Mouse (Mus musculus) layer of hippocampus, adult 9-10 months (tissue): Measurements from ENCODE around the gene Slc44a2.
A peak's percentile ranks its signal among the peaks of the same experiment; 100 is the strongest.

Experiments used
- DNase-seq: peaks from one replicate; pipeline ENCODE4 v3.0.0; 2022; ENCODE audit warnings: low spot score

Slc44a2 gene

DNA sequence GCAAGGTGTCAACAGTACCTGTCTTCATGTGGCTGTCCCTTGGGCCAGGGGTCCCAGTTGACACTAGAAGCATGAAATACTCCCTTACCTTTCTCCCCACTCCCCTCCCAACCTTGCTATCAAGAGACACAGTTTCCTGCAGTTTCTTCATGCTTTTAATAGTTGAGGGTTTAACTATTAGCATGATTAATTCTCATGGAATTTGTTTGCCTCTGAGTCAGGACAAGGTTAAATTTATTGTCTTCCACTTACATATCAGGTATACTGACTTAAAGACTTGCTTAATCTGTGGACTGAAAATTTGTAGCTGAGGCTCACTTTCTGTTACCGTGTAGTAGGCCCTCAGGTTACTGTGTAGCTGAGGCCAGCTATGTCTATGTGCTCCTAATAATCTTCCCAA, 13.0 kb downstream of the Slc44a2 start:
- no peak for DNase-seq

DNA sequence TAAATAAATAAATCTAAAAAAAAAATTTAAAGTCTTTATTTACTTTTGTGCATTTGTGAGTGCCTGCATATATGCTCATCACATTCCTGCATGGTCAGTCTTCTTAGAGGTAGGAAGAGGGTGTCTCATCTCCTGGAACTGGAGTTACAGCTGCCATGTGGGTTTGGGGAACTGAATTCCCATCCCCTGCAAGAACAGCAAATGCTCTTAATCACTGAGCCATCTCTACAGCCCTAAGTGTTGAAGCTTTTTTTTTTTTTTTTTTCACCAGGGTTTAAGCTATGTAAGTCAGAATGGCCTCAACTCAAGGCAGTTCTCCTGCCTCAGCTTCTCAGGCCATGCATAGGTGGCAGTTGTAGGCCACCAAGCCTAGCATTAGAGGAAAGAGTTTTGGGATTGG, 14.2 kb downstream of the Slc44a2 start:
- DNase-seq: no peak

DNA sequence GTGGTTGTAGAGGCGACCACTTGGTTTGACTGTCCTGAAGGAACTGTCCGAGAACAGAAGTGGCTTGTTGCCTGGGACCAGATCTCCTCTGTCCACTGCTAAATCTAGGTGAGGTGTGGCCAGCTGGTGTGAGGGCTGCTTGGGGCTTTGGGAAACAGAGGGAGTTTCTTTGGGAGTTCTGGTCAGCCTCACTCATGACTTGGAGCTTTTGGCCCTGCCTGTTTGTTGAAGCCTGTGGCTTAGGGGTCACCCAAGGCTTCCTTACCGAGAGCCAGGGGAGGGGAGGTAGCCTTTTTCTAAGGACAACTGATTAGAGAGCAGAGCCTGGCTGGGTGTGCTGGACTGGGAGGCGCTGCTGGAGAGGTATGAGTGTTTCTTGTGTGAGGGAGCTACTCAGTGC, 14.9 kb downstream of the Slc44a2 start:
- DNase-seq: no peak

DNA sequence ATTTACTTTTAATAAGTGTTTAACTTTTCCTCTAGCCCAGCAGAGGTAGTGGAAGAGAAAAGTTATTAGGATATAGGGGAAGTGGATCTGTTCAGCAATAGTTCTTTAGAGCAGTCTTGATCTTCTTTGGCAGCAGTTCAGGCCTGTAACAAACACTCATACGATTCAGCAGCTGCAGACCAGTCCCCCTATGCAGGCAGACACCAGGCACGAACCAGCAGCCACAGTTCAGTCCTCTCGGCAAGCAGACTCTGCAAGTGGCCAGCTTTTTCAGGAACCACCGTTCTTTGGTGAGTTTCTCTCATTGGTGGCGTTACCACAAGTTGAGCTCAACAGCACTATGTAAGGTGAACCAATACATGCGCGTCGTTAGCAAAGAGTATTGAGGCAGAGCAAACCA, 16.0 kb downstream of the Slc44a2 start:
- no peak for DNase-seq

DNA sequence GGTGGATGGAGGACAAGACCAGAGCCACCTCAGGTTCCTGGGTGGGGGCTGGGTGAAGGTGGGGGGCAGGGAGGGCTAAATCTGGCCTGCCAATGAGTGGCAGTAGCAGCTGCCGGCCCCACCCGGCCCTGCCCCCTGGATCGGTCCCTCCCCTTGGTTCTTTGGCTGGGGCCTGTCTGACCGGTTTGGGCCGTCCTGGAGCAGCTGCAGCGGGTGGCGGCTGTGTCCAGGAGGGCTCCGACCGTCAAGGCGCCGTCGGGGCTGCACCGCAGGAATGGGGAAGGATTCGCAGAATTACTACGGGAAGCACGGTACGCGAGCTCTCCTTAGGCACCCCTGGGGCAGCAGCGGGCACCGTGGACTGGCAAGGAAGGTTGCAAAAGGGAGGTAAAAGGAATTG, 17.2 kb downstream of the Slc44a2 start:
- no peak for DNase-seq

DNA sequence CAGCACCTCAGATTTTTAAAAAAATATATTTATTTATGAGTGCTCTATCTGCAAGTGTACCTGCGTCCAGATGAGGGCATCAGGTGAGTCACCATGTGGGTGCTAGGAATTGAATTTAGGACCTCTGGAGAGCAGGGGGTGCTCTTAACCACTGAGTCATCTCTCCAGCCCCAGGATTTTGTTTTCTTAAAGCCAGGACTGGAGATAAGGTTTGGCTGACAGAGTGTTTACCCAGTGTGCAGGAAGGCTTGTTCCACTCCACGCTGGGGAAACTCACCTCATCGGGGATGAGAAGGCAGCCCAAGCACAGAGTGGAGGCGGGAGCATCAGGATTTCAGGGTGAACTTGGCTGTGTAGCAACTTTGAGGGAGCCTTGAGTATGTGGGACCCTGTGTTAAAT, 19.9 kb downstream of the Slc44a2 start:
- DNase-seq: no peak

DNA sequence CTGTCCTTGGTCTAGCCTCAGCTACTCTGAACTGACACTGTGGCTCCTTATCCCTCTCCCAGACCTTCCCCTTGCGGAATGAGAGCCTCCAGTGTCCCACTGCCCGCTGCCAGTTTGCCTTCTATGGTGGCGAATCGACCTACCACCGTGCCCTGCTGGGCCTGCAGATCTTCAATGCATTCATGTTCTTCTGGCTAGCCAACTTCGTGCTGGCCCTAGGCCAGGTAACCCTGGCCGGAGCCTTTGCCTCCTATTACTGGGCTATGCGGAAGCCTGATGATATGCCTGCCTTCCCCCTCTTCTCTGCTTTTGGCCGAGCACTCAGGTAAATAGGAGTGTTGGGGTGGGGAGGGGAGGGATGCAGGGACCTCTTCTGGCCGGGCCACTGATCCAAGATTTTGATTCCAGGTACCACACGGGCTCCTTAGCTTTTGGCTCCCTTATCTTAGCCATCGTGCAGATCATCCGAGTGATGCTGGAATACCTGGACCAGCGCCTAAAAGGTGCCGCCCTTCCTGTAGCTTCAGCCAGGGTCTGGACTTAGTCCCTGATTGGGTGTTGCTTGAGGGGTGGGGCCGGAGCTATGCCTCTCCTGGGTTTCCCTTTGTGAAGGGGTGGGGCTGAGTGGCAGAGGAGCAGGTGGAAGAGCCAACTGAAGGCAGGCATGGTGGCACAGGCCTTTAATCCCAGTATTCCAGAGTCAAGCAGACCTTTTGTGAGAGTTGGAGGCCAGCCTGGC, 26.3 kb downstream of the Slc44a2 start:
- no peak for DNase-seq

DNA sequence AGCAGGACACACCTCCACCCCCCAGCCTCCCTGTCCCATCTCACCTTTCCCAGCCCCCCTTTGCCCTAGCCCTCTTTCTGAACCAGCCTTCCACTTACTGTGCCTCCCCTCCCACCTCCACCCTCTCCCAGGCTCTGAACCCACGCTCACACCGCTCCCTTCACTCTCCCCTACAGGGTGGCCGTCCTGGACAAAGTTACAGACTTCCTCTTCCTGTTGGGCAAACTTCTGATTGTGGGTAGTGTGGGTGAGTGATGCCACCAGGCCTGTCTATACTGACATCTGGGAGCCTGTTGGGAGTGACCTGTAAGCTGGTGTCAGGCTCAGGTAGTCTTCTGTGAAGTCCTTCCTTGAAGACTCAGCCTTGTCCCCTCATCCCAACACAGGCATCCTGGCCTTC, 27.7 kb downstream of the Slc44a2 start:
- no peak for DNase-seq

DNA sequence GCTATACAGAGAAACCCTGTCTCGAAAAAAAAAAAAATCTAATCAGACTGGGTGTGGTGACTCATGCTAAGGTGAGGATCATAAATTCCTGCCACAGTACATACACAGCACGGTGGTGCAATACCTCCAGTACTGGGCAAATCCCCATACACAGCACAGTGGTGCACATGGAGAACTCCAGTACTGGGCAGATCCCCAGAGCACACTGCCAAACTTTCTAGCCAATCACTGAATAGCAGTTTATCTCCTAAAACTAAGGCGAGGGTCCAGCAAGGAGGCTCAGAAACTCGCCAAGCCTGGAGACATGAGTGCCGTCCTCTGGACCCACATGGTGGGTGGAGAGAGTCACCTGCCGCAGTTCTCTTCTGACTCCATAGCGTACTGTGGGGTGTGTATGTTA, 30.7 kb downstream of the Slc44a2 start:
- DNase-seq: no peak

DNA sequence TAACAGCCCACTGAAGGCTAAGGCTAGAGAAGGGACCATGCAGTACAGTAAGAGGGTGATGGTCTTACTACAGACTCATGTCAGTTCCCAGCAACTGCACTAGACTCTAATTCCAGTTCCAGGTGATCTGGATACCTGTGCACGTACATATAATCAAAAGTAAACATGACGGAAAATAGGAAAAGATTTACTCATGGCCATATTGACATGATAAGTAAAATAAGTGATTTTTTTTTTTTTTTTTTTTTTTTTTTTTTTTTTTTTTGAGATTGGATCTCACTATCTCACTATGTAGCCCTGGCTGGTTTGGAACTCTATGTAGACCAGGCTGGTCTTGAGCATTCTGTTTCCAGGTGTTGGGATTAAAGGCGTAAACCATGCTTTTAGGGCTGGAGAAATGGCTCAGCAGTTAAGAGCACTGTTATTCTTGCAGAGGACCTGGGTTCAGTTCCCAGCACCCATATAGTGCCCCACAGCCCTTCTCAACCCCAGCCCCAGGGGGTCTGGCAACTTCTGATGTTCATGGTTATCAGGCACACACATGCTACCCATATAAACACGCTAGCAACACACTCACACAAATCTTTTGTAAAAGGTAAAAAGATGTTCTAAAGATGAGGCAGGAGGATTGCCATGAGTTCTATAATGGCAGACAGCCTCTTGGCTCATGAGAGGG, 31.3 kb downstream of the Slc44a2 start:
- no peak for DNase-seq

DNA sequence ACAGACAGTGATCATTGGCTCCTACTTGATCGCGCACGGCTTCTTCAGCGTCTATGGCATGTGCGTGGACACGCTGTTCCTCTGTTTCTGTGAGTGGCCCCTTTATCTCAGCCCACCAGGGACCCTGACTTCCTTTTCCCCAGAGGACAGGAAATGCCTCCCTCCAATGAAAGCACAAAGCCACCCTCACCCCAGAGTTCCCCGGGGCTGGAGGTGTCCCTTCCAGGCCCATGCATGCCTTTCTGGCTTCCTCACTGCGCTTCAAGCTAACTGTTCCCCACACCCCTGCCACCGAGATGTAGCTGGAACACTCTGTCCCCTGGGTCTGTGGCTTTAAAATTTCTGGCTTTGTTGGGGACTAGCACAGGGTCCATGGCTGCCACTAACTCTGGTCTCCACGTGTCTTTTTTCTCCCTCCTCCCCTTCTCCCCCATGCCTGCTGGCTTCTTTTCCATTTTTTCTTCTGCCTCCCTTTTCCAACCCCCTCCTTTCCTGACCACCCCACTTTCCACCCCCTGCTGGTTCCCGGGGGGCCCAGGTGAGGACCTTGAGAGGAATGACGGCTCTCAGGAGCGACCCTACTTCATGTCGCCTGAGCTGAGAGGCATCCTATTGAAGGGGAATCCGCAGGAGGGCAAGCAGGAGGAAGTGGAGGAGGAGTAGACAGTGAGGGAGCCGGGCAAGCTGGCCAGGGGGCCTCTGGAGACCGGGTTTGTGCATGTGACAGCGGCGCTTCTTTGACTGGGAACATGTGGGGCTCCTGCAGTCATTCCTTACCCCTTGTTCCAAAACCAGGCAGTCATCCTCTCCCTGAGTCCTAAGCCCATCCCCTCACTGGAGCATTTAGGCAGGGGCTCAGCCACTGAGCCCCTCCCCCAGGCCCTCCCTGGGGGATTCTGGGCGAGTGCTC, 32.2 kb downstream of the Slc44a2 start:
- no peak for DNase-seq

DNA sequence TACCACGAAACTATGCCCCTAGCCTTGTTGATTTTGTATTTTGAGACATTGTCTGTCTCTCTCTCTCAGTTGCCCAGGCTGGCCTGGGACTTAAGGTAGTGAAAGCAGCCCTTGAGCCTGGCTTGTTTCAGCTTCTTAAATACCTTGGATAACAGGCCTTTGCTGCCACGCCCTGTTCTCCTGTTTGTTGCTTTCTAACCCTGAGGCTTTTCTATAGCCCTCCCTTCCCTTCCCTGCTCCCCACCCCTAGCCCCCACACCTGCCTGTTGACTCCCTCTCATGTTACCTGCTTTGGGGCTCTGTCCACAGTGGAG, 32.8 kb downstream of the Slc44a2 start:
- DNase-seq: no peak

DNA sequence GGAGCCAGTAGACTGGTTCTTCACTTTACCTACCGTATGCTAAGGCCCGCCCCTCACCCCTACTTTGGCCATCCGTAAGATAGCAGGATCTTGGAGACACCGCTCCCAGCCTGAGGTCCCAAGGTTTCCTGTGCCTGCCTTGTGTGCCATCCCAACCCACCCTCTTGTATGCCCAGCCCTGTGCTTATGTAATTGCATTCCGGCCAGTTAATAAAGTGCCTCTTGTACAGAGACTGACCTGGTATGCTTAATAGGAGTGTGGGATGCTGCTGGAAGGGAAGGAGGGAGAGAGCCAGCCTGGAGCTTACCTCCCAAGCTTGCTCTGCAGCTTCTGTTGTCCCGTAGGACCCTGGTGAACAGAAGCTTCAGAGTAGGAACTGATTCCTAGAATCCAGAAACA, 34.3 kb downstream of the Slc44a2 start:
- DNase-seq: no peak

DNA sequence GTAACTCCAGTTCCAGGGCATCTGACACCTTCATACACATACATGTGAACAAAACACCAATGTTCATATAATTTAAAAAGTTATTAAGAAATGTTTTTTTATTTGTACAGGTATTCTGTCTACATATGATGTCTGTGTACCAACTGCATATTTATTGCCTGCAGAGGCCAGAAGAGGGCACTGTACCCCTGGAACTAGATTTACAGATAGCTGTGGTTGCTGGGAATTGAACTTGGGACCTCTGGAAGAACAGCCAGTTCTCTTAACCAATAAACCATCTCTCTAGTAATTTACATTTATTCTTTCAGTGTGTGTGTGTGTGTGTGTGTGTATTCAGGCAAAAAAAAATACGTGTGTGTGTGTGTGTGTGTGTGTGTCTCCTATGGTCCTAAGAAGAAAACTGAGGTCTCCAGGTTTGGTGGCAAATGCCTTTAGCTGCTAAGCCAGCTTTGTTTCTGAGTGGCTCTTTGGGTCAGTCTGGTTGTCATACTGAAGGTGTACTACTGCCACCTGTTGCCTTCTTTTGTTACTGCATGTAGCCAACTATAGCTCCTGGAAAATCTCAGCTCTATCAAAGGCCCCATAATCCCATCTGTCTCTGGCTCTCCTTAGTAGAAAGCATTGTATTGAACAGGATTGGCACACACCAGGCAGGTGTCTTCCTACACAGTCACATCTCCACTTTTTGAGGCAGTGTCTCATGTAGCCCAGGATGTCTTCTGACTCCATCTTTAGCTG, 36.7 kb downstream of the Slc44a2 start:
- peak; percentile 63 for DNase-seq

DNA sequence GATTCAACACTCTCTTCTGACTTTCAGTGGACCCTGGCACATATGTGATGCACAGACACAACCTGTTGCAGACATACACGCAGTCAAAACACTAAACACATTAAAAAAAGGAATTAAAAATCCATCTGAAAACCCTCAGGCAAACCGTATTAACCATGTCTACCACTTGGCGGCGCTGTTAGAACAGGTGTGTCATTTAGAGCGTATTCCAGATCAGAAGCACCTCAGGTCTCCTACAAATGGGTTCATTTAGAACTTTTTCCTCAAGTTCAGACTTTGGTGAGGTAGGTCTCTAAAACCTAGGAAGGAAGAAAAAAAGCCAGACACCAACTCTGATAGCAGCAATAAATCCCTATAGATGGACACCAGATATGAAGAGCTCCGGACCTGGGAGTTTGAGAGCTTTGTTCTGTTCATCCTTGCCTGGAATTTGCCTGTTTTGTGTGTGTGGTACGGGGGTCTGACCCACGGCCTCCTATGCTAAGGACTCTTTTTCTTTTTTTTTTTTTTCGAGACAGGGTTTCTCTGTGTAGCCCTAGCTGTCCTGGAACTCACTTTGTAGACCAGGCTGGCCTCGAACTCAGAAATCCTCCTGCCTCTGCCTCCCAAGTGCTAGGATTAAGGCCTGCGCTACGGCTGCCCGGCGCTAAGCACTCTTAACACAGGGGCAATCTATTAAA, 46.2 kb downstream of the Slc44a2 start:
- DNase-seq: peak; percentile 65

DNA sequence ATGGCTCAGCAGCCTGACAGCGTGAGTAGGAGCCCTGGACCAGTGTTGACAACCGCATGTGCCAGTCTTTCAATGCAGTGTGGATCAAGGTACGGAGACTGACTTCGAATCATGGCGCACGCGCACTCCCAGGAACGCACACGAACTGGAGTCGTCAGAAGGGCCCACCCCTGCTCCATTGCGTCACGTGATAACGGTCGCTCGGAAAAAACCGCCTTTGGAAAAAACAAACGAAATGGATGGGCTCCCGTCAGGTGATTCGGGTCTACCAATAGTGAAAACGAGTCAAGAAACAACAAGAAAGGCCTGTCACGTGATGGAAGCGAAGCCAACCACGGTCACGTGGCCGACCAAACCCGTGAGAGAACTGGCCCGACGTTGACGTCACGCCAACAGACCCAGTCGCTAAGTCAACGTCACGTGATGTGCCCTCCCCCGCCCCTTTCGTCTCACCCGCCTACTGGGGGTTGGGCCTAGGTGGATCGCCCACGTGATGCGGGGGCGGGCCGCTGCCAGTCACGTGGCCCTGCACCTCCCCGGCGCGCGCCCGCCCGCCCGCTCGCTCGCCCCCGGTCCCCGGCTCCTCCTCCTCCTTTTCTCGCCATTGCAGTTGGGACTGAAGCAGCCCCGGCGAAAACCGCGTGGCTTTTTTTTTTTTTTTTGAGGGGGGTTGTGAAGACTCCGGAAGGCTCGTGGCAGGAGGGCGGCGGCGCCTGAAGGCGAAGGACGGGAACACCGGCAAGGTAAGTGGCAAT, 47.0 kb downstream of the Slc44a2 start, which contains the start of gene Ilf3:
TSS of gene Ilf3 (plus strand) at position 515 of the 755 bp plus-strand sequence.
- peak; percentile 100 for DNase-seq

DNA sequence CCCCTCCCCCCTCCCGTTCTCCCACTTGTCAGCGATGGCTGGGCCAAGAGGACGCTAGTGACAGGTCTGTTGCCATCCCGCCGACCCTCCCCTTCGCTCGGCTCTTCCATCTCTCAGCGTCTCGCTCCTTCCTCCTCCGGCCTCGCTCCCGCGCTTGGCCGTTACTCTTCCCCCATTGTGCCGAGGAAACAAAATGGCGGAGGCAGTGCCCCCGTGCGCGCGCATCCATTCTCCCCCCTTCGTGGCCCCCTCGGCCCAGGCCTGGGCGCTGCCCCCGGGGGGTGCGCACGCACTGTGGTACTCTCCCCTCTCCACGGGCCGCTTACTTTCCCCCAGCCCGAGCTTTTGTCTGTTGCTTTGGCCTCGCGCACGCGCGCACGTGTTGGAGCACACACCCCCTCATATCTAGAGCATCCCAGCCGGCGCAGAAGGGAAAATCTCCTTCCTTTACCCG, 47.7 kb downstream of the Slc44a2 start:
- DNase-seq: no peak

DNA sequence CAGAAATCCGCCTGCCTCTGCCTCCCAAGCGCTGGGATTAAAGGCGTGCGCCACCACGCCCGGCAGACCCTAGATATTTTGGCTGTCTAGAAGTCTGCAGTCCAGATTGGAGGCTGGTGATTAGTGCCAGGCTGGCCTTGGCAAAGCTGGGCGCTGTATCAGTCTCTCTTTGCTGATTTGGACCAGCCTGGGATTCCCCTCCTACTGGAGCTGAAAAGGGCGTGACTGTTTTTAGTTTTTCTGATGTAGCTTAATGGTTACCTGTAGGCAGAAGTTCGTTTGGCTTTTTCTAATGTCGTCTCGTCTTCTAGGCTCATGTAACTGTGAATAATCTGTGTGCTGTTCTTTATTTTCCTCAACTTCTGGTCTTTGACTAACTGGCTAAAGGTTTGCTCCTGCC, 48.6 kb downstream of the Slc44a2 start:
- DNase-seq: no peak

DNA sequence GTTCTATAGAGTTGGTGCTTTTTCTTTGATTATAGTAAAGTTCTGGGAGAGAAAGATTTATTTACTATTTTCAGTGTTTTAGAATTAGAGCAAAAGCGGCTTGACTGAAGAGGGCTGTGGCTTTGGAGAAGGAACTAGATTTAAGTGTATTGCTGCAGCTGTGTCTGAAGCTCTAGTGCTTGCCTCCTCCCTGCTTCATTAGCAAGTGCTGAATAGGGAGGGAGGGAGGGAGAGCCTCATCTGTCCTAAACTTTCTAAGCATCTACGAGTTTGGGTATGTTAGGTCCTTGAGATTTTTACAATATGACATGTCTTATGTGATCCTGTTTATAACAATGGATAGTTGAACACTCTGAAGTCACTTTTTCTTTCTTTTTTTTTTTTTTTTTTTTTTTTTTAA, 50.4 kb downstream of the Slc44a2 start:
- no peak for DNase-seq

DNA sequence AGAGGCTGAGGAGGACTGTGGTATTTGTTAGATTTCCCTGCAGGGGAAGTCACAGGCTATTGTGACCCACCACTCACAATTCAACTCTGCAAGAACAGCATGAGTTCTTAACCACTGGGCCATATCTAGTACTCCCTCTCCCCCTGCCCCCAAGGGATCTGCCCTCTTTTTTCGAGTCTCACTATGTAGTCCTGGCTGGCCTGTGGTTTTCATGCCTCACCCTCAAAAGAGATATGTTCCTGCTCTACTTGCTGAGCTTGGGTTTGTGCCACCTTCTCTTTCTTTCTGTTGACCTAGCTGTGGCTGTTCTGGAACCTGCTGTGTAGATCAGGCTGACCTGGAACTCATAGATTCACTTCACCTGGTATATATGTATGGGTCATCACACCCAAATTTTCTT, 52.0 kb downstream of the Slc44a2 start:
- no peak for DNase-seq

DNA sequence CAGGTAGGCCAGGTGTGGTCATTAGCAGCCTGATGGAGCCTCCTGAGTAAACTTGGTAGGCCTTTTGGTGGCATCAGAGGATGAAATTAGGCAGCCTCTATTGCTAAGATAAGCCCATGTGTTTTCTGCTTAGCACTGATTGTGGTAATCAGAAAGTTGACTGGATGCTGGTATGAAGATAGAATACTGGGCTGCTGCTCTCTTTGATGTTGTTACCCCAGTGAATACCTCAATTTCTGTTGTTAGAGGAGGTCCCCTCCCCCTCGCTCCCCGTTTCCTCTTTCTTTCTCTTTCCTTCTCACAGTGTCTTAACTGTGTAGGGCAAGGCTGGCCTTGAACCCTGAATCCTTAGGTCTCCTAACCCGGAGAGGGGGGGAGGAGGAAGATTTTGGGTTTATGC, 58.7 kb downstream of the Slc44a2 start:
- no peak for DNase-seq
